Mouse (Mus musculus) liver, adult 2 months (tissue): ENCODE data around the gene Kcnt2.

Source experiments
- CTCF ChIP-seq: fragments of 200-500 bp; IDR thresholded peaks from 2 replicates; pipeline ENCODE4 v1.5.1; 2011; ENCODE audit warnings: low read depth, low read length, control low read depth
- POLR2A ChIP-seq: fragments of 200-500 bp; IDR thresholded peaks from 2 replicates; pipeline ENCODE4 v1.6.1; 2011; ENCODE audit warnings: low read length, control low read depth; ENCODE audit not compliant: insufficient read depth; ENCODE audit errors: extremely low read depth

DNA sequence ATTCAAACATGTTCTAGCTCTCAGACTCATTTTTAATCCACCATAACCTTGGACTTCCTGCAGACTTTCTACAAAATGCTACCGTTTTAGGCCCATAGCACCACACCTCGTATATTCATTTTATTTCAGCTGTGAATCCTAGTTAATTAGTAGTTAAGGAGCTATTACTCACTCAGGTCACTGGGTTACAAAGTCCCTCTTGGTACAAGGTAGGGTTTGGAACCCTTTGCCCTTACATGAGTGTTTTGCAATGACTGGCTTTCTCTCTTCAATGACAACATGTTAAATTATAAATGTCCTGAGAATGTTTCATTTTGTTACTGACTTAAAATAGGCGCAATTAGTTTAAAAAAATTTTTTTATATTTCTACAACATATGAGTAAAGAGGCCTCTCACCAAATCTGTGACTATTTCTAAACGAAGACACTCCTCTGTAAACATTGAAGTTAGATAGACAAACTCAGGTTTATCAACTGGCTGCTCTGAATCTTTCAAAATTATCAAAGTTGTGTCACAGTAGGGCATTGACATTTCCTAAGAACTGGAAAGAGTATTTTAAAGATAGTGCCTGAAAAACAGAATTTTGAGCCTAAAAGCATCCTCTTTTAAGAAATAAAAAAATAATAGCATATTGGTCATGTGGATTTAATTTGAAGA, 160.8 kb downstream of the Kcnt2 start:
- no peak for TF ChIP-seq POLR2A
- TF ChIP-seq CTCF: no peak
